Mouse (Mus musculus) heart, adult 2 months (tissue): ENCODE data around the gene Cyp2c69.

ENCODE experiments used
- CTCF ChIP-seq: fragments of 200-600 bp; IDR thresholded peaks from 2 replicates; pipeline ENCODE4 v1.8.1; 2022; ENCODE audit warnings: antibody characterized with exemption, mild to moderate bottlenecking, moderate library complexity
- POLR2A ChIP-seq: fragments of 200-500 bp; IDR thresholded peaks from 2 replicates; pipeline ENCODE4 v1.6.1; 2011; ENCODE audit warnings: mild to moderate bottlenecking, low read depth, low read length, control low read depth; ENCODE audit not compliant: insufficient read depth

DNA sequence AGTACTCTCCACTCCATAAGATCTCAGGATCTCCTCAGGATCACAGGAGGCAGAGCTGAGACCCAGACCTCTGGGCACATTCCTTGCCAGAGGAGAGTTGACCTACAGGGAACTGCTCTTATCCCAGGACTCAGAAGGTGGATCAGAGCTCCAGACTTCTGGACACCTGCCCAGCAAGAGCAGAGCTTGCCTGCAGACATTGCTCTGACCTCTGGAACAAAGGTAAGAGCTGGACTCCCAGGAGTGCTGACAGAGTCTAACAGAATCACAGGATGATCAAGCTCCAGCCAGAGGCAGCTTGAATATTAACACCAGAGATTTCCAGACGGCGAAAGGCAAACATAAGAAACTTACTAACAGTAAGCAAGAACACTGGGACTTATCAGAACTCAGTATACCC, 48.8 kb upstream of the Cyp2c69 start:
- TF ChIP-seq CTCF (no peak), POLR2A (no peak)
